Mouse (Mus musculus) liver, adult 2 months (tissue): ENCODE data around the gene C2cd4a.

ENCODE experiments used
- CTCF ChIP-seq: fragments of 200-500 bp; IDR thresholded peaks from 2 replicates; pipeline ENCODE4 v1.5.1; 2011; ENCODE audit warnings: low read depth, low read length, control low read depth
- POLR2A ChIP-seq: fragments of 200-500 bp; IDR thresholded peaks from 2 replicates; pipeline ENCODE4 v1.6.1; 2011; ENCODE audit warnings: low read length, control low read depth; ENCODE audit not compliant: insufficient read depth; ENCODE audit errors: extremely low read depth

GRCm38 (mm10) chr9:67818668-67818950 is 13.5 kb downstream of the C2cd4a start:
- TF ChIP-seq POLR2A (no peak), CTCF (no peak)
